Mouse (Mus musculus) effector memory CD4-positive, alpha-beta T cell, adult 7 months (primary cell): ENCODE results near the gene Traf1. TPM values are rescaled to one million over a fixed set of nuclear protein-coding genes. Genes with fewer than 3 reads are reported as not detected.

Experiments
- polyA plus RNA-seq: library from polyadenylated mRNA; unstranded; fragments of 100-300 nt; shearing (Covaris generic); gene quantifications from one replicate; pipeline ENCODE4 v1.2.1, GENCODE M21; 2017

The Traf1 gene
- 1,568 TPM for polyA plus RNA-seq

GRCm38 (mm10) chr2:34961481-34962036 lies at the start of gene Traf1:
Gene Traf1 (minus strand): TSS chr2:34961772.

GRCm38 (mm10) chr2:34913218-34914068 lies 48.1 kb downstream of the Traf1 start, which contains the start of gene Phf19:
Gene Phf19 (minus strand): TSS chr2:34914026.

Other genes with a start within 250 kb of the Traf1 start
- 97.3 TPM for gene Gapvd1, start 206.5 kb downstream of the Traf1 start, polyA plus RNA-seq
- 1,238 TPM for gene Hspa5, start 189.8 kb downstream of the Traf1 start, polyA plus RNA-seq
- gene Rabepk, start 161.9 kb downstream of the Traf1 start, polyA plus RNA-seq: 30.9 TPM
- 158 TPM for gene Fbxw2, start 135.5 kb downstream of the Traf1 start, polyA plus RNA-seq
- not detected for gene Gm34653, start 128.8 kb downstream of the Traf1 start, polyA plus RNA-seq
- not detected for gene Cutal, start 87.4 kb downstream of the Traf1 start, polyA plus RNA-seq
- gene Psmd5, start 86.8 kb downstream of the Traf1 start, polyA plus RNA-seq: 40.6 TPM
- 3.1 TPM for gene Phf19, start 47.7 kb downstream of the Traf1 start, polyA plus RNA-seq
- not detected for gene Hc, start 99.7 kb upstream of the Traf1 start, polyA plus RNA-seq
- gene AI182371, start 139.8 kb upstream of the Traf1 start, polyA plus RNA-seq: 4.2 TPM
- 100 TPM for gene Cntrl, start 147.7 kb upstream of the Traf1 start, polyA plus RNA-seq
- gene Rab14, start 239.3 kb upstream of the Traf1 start, polyA plus RNA-seq: 221 TPM